Mouse (Mus musculus): Measurements from ENCODE around the gene Eif2b1.

DNA sequence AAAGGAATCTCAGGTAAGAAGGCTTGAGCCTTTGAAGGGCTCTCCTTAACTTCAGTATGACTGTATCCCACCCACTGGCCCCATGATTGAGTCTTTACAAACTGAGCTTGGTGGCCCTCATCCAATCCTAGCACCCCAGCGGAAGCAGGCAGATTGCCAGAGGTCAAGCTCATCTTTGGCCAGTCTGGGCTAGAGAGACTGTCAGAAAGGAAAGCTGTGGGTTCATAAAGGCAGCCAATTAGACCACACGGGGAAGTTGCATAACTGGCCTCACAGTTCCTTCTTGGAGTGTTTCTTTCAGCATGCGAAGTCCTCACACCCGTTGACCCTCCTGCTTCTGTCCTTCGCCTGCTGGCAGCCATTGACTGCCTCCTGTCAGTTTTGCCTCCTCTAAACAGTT is 3.6 kb upstream of the Eif2b1 start:
- no peak for TF ChIP-seq GATA1 (IDR thresholded peaks at IDR 0.05; ENCODE audit: borderline replicate concordance, low read length)
- no peak for TF ChIP-seq FLI1 (IDR thresholded peaks at IDR 0.05; ENCODE audit: low read length)

Measured in megakaryocyte, embryonic 14.5 days (primary cell).